Mouse (Mus musculus): ENCODE measurements around the gene Slc25a40.

- TF ChIP-seq CTCF (IDR thresholded peaks at IDR 0.05; ENCODE audit: low read depth) (no peak), EP300 (IDR thresholded peaks at IDR 0.05; ENCODE audit: low read depth) (no peak)
Observed at GRCm38 (mm10) chr5:8424116-8424515, 1.5 kb downstream of the Slc25a40 start.
